Mouse (Mus musculus) stomach, embryonic 15.5 days (tissue): ENCODE results near the gene Sept1. TPM values are rescaled to one million over a fixed set of nuclear protein-coding genes. Genes with fewer than 3 reads are reported as not detected.

Experiments used
- ATAC-seq: fragments of 200-750 bp; cut with Nextera tagmentation; 2 replicates; pipeline ENCODE4 v1.8.0; 2017; ENCODE audit warnings: low read depth, moderate number of reproducible peaks, moderate TSS enrichment; ENCODE audit not compliant: insufficient read depth, low FRiP score
- H3K27ac ChIP-seq: fragments of 300-500 bp; sonication (generic); 2 replicates; pipeline ENCODE4 v1.5.1; 2015; ENCODE audit warnings: mild to moderate bottlenecking, inconsistent platforms
- H3K27me3 ChIP-seq: fragments of 300-500 bp; sonication (generic); replicated peaks from 2 replicates; pipeline ENCODE4 v1.6.1; 2015; ENCODE audit warnings: inconsistent platforms
- H3K36me3 ChIP-seq: fragments of 300-500 bp; sonication (generic); 2 replicates; pipeline ENCODE4 v1.6.1; 2015; ENCODE audit warnings: inconsistent platforms
- H3K4me1 ChIP-seq: fragments of 300-500 bp; sonication (generic); 2 replicates; pipeline ENCODE4 v1.6.1; 2015; ENCODE audit warnings: inconsistent platforms
- H3K4me2 ChIP-seq: fragments of 300-500 bp; sonication (generic); 2 replicates; pipeline ENCODE4 v1.6.1; 2015; ENCODE audit warnings: mild to moderate bottlenecking, inconsistent platforms
- H3K4me3 ChIP-seq: fragments of 300-500 bp; sonication (generic); replicated peaks from 2 replicates; pipeline ENCODE4 v1.5.1; 2015; ENCODE audit warnings: inconsistent platforms
- H3K9ac ChIP-seq: fragments of 300-500 bp; sonication (generic); 2 replicates; pipeline ENCODE4 v1.6.1; 2015; ENCODE audit warnings: inconsistent platforms
- H3K9me3 ChIP-seq: fragments of 300-500 bp; sonication (generic); 2 replicates; pipeline ENCODE4 v1.6.1; 2016; ENCODE audit warnings: inconsistent platforms
- WGBS: fragments of 180-500 bp; shearing (Covaris S2); methylation state at CpG from one replicate; pipeline ENCODE4 v1.1.7; 2015; 5-methylcytosine and 5-hydroxymethylcytosine counted together
- polyA plus RNA-seq: library from polyadenylated mRNA; unstranded; fragments of >200 nt; fragmentation: Nextera tagmentation; extraction: Ambion mirVana; gene quantifications from 2 replicates; pipeline ENCODE4 v1.2.1, GENCODE M21; 2015

The Sept1 gene
- polyA plus RNA-seq, result 17.7 and 19.2 TPM in 2 replicates

DNA sequence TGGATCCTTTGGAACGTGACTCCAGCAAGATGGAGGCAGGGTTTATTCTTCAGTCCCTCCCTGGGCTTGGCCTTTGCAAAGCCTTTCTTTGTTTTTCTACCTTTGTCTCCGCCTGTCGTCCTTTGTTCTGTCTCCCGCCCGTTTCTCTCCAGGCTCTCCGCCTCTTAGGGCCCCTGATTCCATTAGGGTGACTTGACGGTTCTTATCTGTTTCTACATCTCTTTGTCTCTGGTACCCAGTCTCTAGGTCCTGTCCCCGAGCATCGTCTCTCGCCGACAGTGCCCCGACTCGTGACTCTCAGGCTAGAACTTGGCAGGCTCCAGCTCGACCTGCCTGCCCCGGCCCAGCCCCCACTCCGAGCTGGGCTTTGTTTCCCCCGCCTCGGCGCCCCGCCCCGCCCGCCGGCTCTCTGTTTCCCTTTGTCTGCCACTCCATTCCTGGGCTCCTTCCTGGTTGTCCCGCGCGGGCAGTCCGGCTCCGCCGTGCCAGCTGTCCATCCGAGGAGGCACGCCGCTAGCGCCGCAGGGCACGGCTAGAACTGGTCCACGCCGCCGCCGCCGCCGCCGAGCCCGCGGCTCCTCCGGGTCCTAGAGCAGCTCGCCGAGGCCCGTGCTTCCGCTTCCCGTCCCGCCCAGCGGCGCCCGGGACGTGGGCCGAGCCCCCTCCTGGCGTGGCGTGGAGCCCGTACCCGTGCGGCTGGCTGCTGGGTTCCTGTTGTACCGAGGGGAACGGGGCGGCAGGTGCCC is at the start of gene Sept1, which contains the start of gene Zfp553:
Gene Sept1, minus strand, starts transcription at position 509 of the 746 bp plus-strand sequence.
Gene Zfp553, plus strand, starts transcription at position 440 of the 746 bp plus-strand sequence.
- Histone ChIP-seq H3K27ac (peak within 1 kb of the TSS; percentile 98), H3K4me2 (peak within 1 kb of the TSS; percentile 53), H3K4me3 (peak within 1 kb of the TSS; percentile 80), H3K4me1 (peaks cover 15% of the 10 kb centered on the region), H3K36me3 (peaks cover 28% of the 10 kb centered on the region), H3K27me3 (no peaks in the 10 kb centered on the region), H3K9me3 (no peaks in the 10 kb centered on the region), H3K9ac (peak within 1 kb of the TSS; percentile 80)
- whole genome bisulfite sequencing, result under 1% methylated on average over 63 of the region's 64 CpGs
- peak; percentile 91 for ATAC-seq

DNA sequence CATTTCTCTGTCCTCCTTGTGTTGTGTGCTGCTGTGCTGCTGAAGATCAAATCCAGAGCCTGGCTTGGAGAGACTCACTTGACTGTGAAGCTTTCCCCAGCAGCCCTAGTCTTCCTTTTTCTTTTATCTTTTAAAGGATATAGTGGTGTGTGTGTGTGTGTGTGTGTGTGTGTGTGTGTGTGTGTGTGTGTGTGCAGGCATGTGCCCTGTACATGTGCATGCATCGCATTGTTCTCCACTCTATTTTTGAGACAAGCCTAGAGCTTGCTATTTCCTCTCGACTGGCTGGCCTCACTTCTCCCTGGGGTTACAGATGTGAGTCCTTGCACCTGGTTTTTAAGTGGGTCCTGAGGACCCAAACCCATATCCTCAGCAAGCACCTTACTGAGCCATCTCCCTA is 49.3 kb upstream of the Sept1 start:
- ATAC-seq, result no peak
- H3K36me3 ChIP-seq, result no peaks in the 10 kb centered on the region
- H3K4me1 ChIP-seq, result no peaks in the 10 kb centered on the region
- H3K9me3 ChIP-seq, result no peaks in the 10 kb centered on the region
- H3K4me2 ChIP-seq, result no peak overlapping the region
- 80% methylated on average over 2 of the region's 2 CpGs for WGBS
- H3K4me3 ChIP-seq, result no peak overlapping the region
- H3K9ac ChIP-seq, result no peak overlapping the region
- H3K27ac ChIP-seq, result no peak overlapping the region
- H3K27me3 ChIP-seq, result no peaks in the 10 kb centered on the region

DNA sequence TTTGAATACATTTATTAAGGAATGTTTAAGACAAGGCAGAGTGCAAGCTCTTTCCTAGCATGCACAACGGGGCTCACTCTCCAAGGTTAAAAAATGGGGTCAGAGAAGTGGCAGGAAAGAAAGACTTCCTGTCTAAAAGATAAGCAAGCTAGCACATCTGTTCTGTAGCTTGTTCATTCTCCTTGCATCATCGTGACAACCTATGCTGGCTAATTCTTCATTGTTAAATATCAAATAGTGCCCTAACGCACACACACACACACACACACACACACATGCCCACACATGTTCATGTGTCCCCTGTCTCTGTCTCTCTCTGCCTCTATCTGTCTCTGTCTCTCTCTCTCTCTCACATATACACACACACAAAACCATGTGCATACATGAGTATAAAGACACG is 48.2 kb upstream of the Sept1 start:
- Histone ChIP-seq H3K27me3 (no peaks in the 10 kb centered on the region), H3K9ac (no peak overlapping the region), H3K36me3 (no peaks in the 10 kb centered on the region), H3K4me3 (no peak overlapping the region), H3K27ac (no peak overlapping the region), H3K9me3 (no peaks in the 10 kb centered on the region), H3K4me2 (no peak overlapping the region), H3K4me1 (no peaks in the 10 kb centered on the region)
- ATAC-seq, result no peak
- WGBS, result 45% methylated on average over 4 of the region's 4 CpGs

DNA sequence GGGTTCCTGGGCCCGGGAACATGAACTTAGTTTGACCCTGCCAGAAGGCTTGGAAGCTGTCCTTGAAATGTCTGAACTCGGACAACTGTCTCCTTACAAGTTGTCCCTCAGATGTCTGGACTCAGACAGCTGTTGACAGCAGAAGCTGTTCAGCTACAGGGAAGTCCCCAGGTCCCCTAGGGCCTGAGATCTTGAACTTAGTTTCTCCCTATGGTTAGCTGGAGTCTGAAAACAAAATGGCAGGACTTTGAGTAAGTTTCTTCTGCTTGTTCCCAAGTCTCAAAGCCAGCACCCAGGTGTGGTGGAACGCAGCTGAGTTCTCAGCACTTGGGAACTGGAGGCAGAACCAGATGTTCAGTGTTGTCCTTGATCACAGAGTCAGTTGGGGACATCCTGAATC is 47.2 kb upstream of the Sept1 start:
- Histone ChIP-seq H3K27ac (no peak overlapping the region), H3K4me1 (no peaks in the 10 kb centered on the region)
- WGBS, result 48% methylated on average over 3 of the region's 3 CpGs

DNA sequence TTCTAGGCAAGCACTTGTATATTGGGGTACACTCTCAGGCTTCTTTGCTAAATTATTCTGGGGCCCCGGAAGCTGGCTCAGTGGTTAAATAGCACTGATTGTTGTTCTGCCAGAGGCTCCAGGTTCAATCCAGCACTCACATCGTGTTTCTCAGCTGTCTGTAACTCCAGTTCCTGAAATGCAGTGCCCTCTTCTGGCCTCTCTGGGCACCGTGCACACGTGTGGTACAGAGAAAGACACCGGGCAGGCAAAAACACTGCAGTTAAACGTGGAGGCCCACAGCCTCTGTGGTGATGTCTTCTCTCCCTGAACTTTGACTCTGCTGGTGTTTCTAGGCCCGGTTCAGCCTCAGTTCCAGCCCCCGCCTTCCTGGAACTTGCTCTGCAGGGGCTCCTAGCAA is 45.4 kb upstream of the Sept1 start:
- Histone ChIP-seq H3K4me2 (no peak overlapping the region), H3K27me3 (no peaks in the 10 kb centered on the region), H3K4me3 (no peak overlapping the region), H3K36me3 (no peaks in the 10 kb centered on the region), H3K4me1 (0 out of 2 replicates have a peak, but pooled peaks cover 3% of the 10 kb centered on the region), H3K9me3 (no peaks in the 10 kb centered on the region), H3K9ac (no peak overlapping the region), H3K27ac (no peak overlapping the region)
- WGBS, result 24% methylated on average over 8 of the region's 8 CpGs
- no peak for ATAC-seq

More for the DNA sequence above, 47.2 kb upstream of the Sept1 start:
- ATAC-seq, result no peak
- no peak overlapping the region for H3K9ac ChIP-seq
- no peak overlapping the region for H3K4me2 ChIP-seq
- H3K4me3 ChIP-seq, result no peak overlapping the region
- no peaks in the 10 kb centered on the region for H3K9me3 ChIP-seq
- H3K27me3 ChIP-seq, result no peaks in the 10 kb centered on the region
- no peaks in the 10 kb centered on the region for H3K36me3 ChIP-seq

DNA sequence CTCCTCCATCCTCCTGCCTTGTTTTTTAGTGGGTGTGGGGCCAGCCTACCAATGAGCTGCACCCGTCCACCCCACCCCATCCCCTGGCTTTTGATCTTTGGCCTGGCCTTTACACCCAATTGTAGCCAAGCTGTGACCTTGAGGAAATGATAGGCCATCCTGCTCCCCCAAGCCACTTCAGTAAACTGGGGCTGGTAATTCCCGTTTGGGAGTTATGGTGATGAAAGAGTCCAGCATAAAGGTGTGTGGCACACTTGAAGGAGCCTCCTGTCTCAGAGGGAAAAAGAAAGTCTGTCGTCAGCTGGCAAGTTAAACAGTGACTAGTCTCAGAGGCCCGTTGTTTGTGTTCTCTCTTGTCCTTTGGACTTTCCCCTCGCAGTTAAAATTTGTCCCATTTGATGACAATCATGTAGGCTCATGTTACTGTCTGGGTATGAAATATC is 43.6 kb upstream of the Sept1 start:
- ATAC-seq, result peak; percentile 51

DNA sequence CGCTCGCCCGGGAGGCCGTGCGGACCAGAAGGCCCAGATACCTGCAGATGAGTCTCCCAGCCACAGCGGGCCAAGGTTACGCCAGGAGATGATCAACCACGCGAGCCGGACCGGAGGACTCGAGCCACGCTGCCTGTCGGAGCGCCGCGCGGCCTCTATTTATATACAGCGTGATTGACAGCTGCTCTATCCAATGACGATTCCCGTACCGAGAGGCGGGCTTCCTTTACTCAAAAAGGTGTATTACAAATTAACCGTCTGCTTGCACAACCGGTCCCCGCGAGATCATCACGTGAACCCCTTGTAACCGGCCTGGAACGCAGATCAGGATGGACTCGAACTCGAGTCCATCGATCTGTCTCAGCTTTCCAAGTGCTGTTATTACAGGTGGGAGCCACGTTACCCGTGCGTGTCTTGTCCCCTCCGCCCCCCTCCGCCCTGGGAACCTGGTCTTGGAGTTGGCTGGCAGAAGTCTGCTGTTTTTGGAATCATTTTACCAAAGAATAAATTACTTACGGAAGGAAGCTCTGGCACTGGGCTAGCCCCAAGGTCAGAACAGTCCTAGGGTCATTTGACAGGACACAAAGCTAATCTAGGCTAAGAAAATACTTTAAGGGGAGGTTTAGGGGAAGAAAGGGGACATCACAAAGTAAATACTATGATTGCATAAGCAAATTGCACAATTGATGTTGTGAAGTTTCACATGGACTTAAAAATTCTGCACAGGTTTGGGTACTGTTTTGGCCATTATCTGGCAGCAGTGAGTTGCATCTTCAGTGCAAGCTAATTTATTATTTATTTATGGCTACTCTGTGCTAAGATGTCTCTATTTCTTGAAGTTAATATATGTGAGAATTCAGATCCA is 41.2 kb upstream of the Sept1 start, which contains the start of gene Sephs2:
Gene Sephs2, minus strand, starts transcription at position 131 of the 865 bp plus-strand sequence.
- H3K36me3 ChIP-seq, result peaks cover 4% of the 10 kb centered on the region; the same call in 1 of the 2 replicates
- H3K27ac ChIP-seq, result peak within 1 kb of the TSS; percentile 77
- H3K27me3 ChIP-seq, result no peaks in the 10 kb centered on the region
- H3K9ac ChIP-seq, result peak within 1 kb of the TSS; percentile 82
- peak; percentile 83 for ATAC-seq
- H3K4me1 ChIP-seq, result peaks cover 15% of the 10 kb centered on the region
- WGBS, result 3% methylated on average over 39 of the region's 39 CpGs
- H3K4me2 ChIP-seq, result peak within 1 kb of the TSS; percentile 77
- H3K4me3 ChIP-seq, result peak within 1 kb of the TSS; percentile 64
- H3K9me3 ChIP-seq, result no peaks in the 10 kb centered on the region

More for the DNA sequence above, 43.6 kb upstream of the Sept1 start:
- WGBS, result 58% methylated on average over 5 of the region's 5 CpGs
- peaks cover 15% of the 10 kb centered on the region for H3K4me1 ChIP-seq
- H3K9ac ChIP-seq, result no peak overlapping the region
- H3K9me3 ChIP-seq, result no peaks in the 10 kb centered on the region
- no peaks in the 10 kb centered on the region for H3K27me3 ChIP-seq
- H3K4me2 ChIP-seq, result no peak overlapping the region
- no peak overlapping the region for H3K4me3 ChIP-seq
- H3K27ac ChIP-seq, result peak overlapping the region; percentile 80
- no peaks in the 10 kb centered on the region; the same call in 1 of the 2 replicates for H3K36me3 ChIP-seq

DNA sequence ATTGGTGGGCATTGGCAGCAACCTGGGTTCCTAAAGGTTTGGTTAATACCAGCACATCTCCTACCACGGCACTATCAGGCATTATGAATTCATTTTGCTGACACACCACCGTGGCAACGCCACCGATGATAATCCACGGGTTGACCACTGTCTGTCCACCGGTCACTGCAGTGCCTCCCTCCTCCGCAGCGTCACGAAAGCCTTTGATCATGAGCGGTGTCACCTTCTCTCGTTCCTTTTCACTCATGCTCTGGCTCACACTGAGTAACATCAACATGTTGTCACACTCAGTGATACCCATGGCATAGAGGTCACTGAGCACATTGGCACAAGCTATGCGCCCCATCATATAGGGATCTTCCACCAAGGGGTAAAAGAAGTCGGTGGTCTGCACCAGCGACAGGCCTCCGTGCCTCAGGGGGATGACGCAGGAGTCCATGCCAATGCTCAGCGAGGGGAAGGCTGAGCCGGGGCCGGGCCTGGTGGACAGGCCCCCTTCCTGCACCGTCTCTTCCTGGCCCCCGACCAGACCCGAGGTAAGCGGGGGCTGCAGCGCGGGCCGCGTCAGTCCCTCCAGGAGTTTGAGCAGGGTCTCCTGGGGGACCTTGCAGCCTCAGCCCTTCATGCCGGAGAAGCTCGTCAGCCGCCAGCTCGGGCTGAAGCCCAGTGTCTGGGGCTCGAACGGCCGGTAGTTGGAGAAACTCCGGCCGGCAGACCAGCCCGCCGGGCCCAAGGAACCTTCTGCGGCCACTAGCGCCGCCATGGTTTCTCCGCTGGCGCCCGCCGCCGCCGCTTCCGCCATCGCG is 40.4 kb upstream of the Sept1 start:
- Histone ChIP-seq H3K36me3 (peaks cover 7% of the 10 kb centered on the region; the same call in 1 of the 2 replicates), H3K27ac (peak overlapping the region; percentile 77), H3K9ac (peak overlapping the region; percentile 82), H3K4me1 (peaks cover 15% of the 10 kb centered on the region), H3K27me3 (no peaks in the 10 kb centered on the region), H3K9me3 (no peaks in the 10 kb centered on the region), H3K4me2 (peak overlapping the region; percentile 77), H3K4me3 (peak overlapping the region; percentile 64)
- peak; percentile 9; the same call in 1 of the 2 replicates for ATAC-seq
- WGBS, result 14% methylated on average over 46 of the region's 50 CpGs

DNA sequence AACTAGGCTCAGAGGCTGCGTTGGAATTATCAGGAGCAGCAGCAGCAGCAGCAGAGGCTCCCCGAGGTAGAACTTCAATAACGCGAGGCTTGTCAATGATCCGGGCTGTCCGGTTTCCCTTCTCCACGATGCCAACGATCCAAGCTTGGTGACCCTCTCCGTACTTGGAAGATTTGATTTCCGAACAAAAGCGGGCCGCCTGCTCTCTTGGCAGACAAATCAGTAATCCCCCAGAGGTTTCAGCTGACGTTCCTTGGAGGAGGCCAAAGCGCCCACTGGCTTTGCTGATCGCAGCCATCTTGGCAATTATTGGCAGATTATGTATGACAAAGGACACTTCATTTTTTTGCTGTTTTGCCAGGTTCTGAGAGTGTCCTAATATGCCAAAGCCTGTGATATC is 39.6 kb upstream of the Sept1 start:
- Histone ChIP-seq H3K36me3 (peaks cover 7% of the 10 kb centered on the region; the same call in 1 of the 2 replicates), H3K4me3 (peak overlapping the region; percentile 64), H3K9ac (no peak overlapping the region), H3K4me2 (peak overlapping the region; percentile 77), H3K4me1 (peaks cover 15% of the 10 kb centered on the region), H3K27me3 (no peaks in the 10 kb centered on the region), H3K27ac (no peak overlapping the region), H3K9me3 (no peaks in the 10 kb centered on the region)
- 94% methylated on average over 15 of the region's 15 CpGs for WGBS
- no peak for ATAC-seq

DNA sequence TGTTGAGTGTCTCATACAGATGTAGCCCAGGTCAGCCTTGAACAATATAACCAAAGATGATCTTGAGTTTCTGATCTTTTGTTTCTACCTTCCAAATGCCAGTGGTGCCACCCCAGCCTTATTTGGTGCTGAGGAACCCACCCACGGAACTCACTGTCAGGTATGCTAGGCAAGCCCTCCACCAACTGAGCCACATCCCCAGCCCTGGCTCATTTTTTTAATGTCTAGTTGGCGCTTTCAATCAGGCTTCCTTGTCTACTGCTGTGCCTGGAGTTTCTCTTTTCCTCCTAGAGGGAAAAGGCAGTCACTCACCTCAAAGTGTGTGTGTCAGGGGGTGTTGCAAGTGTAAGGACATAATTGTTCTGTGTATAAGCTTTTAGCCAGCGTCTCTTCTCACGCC is 38.2 kb upstream of the Sept1 start:
- Histone ChIP-seq H3K4me3 (no peak overlapping the region; the same call in 1 of the 2 replicates), H3K36me3 (peaks cover 7% of the 10 kb centered on the region; the same call in 1 of the 2 replicates), H3K27me3 (no peaks in the 10 kb centered on the region), H3K4me2 (0 out of 2 replicates have a peak overlapping the region, but pooled peaks have one; percentile 2), H3K9me3 (no peaks in the 10 kb centered on the region), H3K4me1 (peaks cover 15% of the 10 kb centered on the region), H3K9ac (no peak overlapping the region), H3K27ac (no peak overlapping the region)
- ATAC-seq, result no peak
- 95% methylated on average over 4 of the region's 4 CpGs for WGBS

DNA sequence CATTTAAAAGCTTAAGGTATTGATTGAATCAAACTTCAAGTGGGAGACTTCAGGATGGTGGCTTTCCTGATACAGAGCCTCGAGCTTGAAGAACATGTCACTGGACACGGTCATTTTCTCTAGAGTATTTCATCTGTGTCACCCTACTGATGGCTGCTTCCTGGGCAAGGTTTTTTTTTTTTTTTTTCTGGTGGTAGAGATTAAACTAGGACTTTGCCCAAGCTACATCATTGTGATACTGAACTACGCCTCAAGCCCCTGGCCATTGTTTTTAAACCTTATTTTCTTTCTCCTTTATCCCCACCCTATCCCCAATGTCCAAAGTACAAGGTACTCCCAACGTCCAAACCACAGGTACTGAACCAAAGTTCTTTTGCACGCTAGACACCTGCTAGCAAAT is 37.7 kb upstream of the Sept1 start:
- whole genome bisulfite sequencing, result 77% methylated on average over 5 of the region's 5 CpGs
- no peaks in the 10 kb centered on the region for H3K9me3 ChIP-seq
- no peak for ATAC-seq
- H3K4me2 ChIP-seq, result no peak overlapping the region
- H3K36me3 ChIP-seq, result peaks cover 7% of the 10 kb centered on the region; the same call in 1 of the 2 replicates
- H3K27ac ChIP-seq, result no peak overlapping the region
- H3K4me1 ChIP-seq, result peaks cover 15% of the 10 kb centered on the region
- H3K27me3 ChIP-seq, result no peaks in the 10 kb centered on the region
- H3K4me3 ChIP-seq, result no peak overlapping the region
- no peak overlapping the region for H3K9ac ChIP-seq
